In the genomic region with DNA sequence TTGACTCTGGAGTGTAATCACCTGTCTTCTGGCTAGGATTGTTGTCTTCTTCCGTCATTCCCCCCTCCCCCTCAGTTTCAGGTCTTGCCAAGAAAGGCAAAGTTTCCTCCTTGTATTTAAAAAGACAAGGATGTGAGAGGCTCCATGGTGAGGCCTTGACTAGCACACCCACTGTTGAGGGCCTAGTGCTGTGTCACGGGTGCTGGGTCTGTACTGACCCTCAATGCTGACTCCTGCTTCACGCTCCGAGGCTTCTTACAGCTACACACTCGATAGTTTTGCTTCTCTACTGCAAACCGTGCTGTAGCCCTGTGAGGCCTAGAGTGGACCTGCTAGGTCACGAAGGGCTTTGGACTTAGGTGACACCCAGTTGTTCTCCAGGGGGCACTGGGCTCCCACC, we compare ENCODE assay signal across 1 mouse cellular context.
TF ChIP-seq lines count a peak whose summit lies in the region.

No protein-coding gene starts in this region.

TF ChIP-seq in MEL, 35 proteins besides CTCF, POLR2A, EP300 and RAD21:
- TF ChIP-seq MXI1 (IDR thresholded peaks at IDR 0.05; ENCODE audit: low read depth, low read length) (no peak), HCFC1 (IDR thresholded peaks at IDR 0.05; ENCODE audit: low read depth, low read length) (no peak), CHD1 (IDR thresholded peaks at IDR 0.05; ENCODE audit: low read depth, low read length) (no peak), GATA1 (IDR thresholded peaks at IDR 0.05; ENCODE audit: low read depth, low read length) (no peak), POLR2AphosphoS2 (IDR thresholded peaks at IDR 0.05; ENCODE audit: low read length) (peak; percentile 86), ZMIZ1 (IDR thresholded peaks at IDR 0.05; ENCODE audit: low read depth, low read length) (no peak; the same call in 1 of the 2 replicates)
